Mouse (Mus musculus) lung, adult 2 months (tissue): ENCODE measurements at regions not wholly inside any gene's neighbourhood (a gene's known extent, or its start where the extent isn't known, plus 50 kb on each side); places are given as distances from the start of the nearest gene placed in this dataset.
"Not testable (repeated sequence)": the region's sequence is repeated elsewhere in the genome, so short reads cannot be mapped to it uniquely, and the experiment has no call there.

Source experiments
- DNase-seq: peaks from one replicate; pipeline ENCODE4 v3.0.0; 2022
- H3K4me1 ChIP-seq: fragments of 200-500 bp; 2 replicates; pipeline ENCODE4 v1.6.1; 2011; ENCODE audit warnings: low read length; ENCODE audit not compliant: control insufficient read depth, insufficient read depth
- H3K4me3 ChIP-seq: fragments of 200-500 bp; replicated peaks from 2 replicates; pipeline ENCODE3; 2011; ENCODE audit warnings: low read depth, mild to moderate bottlenecking, control low read depth, low read length; ENCODE audit errors: extremely low read depth
- CTCF ChIP-seq: fragments of 200-500 bp; IDR thresholded peaks from 2 replicates; pipeline ENCODE4 v1.5.1; 2011; ENCODE audit warnings: mild to moderate bottlenecking, low read length, control low read depth; ENCODE audit not compliant: insufficient read depth
- POLR2A ChIP-seq: fragments of 200-500 bp; IDR thresholded peaks from 2 replicates; pipeline ENCODE4 v1.6.1; 2011; ENCODE audit warnings: low read depth, mild to moderate bottlenecking, control low read depth, low read length, borderline replicate concordance; ENCODE audit errors: extremely low read depth
- WGBS: fragments of 180-500 bp; shearing (Covaris S2); methylation state at CpG from one replicate; pipeline ENCODE4 v1.1.7; 2018; 5-methylcytosine and 5-hydroxymethylcytosine counted together

DNA sequence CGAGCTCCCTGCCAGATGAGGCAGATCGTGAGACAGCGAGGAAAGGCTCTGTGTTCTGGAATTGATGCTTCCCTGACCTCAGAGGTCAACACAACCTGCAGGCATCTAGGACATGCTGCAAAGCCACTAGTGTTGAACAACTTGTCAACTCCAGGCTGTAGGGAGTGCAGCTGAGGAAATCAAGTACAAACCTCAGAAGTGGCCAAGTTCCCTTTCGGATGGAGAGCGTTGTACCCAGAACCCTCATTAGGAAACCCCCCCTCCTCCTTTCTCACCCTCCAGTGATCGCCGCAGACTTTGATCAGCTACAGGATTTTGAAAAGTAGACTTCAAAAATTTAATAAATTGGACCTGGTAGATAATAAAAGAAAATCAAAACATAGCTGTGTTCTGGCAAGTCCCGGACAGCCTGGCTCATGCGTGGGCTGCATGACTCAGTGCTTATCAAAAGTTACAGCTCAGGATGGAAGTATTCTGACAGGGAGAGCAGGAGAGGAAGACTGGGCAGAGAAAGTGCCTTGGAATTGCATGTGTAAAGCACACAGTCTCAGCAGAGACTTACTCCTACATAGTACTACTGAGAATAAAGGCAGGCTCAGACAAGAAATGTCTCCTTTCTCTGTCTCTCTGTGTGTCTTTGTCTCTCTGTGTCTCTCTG, 224.2 kb downstream of the Diras2 start:
- no peaks in the 10 kb centered on the region for H3K4me1 ChIP-seq
- TF ChIP-seq CTCF (no peak), POLR2A (no peak)
- H3K4me3 ChIP-seq: no peak overlapping the region
- WGBS: 45% methylated on average over 9 of the region's 9 CpGs
- no peak for DNase-seq

DNA sequence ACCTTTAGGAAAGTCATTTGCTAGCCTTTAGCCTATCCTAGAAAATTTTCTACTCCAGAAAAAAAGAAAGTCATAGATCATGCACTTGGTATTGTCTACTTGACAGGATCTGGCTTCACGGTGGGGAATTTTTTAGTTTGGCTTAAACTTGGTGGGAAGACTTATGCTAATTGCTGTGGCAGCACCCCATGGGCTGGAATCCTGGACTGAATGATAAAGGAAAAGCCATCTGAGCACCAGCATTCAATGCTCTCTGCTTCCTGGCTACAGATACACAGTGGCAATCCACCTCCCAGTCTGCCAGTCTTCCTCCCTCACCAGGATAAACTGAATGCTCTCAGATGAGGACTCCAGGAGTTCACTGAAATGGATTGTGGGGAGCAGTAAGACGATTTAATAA, 220.1 kb downstream of the Diras2 start:
- TF ChIP-seq CTCF: no peak
- no peak for TF ChIP-seq POLR2A
- Histone ChIP-seq H3K4me3 (no peak overlapping the region), H3K4me1 (no peaks in the 10 kb centered on the region)
- WGBS: 44% methylated on average over 2 of the region's 2 CpGs
- no peak for DNase-seq

DNA sequence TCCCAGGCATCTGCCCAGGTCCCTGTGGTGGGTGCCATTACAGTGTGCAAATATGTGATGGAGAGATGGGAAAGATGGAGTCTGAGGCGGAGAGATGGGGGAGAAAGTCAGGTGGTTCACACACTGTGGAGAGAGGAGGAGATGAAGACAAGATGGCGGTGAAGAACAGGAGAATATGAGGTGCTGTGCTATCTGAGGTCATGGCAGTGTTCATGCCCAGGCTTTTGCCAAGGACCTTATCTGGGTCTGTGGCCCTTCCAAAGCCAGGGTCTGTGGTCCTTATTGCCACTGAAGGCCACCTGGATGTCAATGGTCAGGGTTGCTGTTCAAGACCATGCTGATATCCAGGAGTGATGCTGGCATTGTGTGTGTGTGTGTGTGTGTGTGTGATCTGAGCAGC, 212.8 kb downstream of the Diras2 start:
- H3K4me1 ChIP-seq: no peaks in the 10 kb centered on the region
- TF ChIP-seq POLR2A (no peak), CTCF (no peak)
- WGBS: 90% methylated on average over 2 of the region's 2 CpGs
- DNase-seq: no peak
- no peak overlapping the region for H3K4me3 ChIP-seq

DNA sequence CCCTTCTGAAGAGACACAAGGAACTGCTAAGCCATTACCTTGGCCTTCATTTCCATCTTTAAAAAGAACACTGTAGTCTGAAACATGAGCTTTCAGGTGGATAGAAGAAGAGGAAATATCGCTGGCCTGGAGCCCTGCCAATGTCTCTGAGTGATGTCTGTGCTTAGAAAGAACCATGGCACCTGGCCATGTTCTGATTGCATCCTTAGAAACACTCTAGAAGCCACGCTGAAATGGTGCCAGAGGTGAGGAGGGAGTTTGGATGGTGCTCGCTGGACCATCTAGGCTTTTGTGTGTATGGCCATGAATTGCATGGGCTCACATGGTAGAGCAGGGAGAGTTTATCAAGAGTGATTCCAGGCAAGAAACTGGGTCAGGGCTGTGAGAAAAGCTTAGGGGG, 207.4 kb downstream of the Diras2 start:
- TF ChIP-seq CTCF (no peak), POLR2A (no peak)
- no peaks in the 10 kb centered on the region for H3K4me1 ChIP-seq
- WGBS: 32% methylated on average over 3 of the region's 3 CpGs
- DNase-seq: no peak
- no peak overlapping the region for H3K4me3 ChIP-seq

DNA sequence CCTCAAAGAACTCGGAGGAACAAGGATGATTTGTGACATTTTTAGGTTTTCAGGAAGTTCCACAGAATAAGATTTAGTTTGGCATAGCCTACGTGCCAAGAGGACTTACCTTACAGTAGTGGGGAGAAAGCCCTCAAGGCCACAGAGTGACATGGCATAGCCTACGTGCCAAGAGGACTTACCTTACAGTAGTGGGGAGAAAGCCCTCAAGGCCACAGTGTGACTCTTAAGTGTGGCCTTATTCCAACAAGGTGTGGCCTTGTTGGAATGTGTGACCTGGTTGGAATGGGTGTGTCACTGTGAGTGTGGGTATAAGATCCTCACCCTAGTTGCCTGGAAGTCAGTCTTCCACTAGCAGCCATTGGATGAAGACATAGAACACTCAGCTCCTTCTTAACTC, 206.7 kb downstream of the Diras2 start:
- not testable (repeated sequence) for DNase-seq, H3K4me3 ChIP-seq, H3K4me1 ChIP-seq
- WGBS: 55% methylated on average over 3 of the region's 3 CpGs

DNA sequence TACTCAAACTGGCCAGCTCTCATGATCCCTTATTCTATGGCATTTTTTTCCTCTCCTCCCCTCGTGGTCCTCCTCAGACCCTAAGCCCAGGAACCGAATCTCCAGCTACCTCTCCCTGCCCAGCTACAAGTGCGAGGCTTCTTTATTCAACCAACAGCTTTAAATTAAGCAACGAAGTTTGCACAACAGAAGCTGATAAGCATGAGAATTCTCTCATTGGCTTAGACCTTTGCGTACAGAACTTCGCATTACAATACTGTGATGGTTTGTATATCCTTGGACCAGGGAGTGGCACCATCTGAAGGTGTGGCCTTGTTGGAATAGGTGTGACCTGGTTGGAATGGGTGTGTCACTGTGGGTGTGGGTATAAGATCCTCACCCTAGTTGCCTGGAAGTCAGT, 205.4 kb downstream of the Diras2 start:
- DNase-seq, H3K4me1 ChIP-seq, H3K4me3 ChIP-seq: not testable (repeated sequence)
- WGBS: 74% methylated on average over 6 of the region's 6 CpGs

DNA sequence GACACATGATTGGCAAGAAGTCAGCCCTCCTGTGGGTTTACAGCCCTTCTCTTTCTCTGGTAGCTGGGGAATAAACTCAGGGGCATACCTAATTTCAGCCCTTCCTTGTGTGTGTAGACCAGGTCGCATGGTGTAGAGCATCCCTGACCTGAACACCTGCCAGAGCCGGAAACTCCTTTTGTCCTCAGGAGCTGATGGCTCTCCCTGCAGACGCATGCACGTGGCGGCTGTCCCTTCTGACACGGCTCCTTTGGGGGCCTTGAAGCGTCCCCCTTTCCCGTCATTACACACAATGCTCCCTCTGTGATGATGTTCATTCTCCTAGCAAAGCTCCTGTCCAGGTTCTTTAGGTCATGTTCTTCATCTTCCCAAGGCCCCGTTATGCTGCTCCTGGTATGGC, 203.3 kb downstream of the Diras2 start:
- no peak for DNase-seq
- Histone ChIP-seq H3K4me1 (no peaks in the 10 kb centered on the region), H3K4me3 (no peak overlapping the region)
- 87% methylated on average over 9 of the region's 9 CpGs for WGBS
- no peak for TF ChIP-seq CTCF
- TF ChIP-seq POLR2A: no peak

DNA sequence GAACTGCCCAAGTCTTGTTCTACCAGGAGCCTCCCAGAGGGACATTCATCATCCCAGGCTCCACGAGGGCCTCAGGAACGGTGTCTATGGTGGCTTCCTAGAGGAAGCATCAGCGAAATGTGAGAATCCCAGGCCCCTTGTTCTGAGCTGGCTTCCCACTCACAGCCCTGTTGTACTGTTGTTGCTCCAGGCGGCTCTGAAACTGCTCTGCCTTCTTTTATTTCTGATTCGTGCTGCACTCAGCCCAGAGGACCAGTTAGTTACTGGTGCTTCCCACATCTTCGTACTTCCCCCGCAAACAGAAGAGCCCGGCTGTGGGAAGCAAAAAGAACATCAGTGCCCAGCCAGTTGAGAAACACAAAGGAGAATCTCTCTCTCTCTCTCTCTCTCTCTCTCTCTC, 202.3 kb downstream of the Diras2 start:
- WGBS: 68% methylated on average over 8 of the region's 8 CpGs
- H3K4me1 ChIP-seq: no peaks in the 10 kb centered on the region
- no peak for TF ChIP-seq CTCF
- no peak for TF ChIP-seq POLR2A
- DNase-seq: no peak
- no peak overlapping the region for H3K4me3 ChIP-seq

DNA sequence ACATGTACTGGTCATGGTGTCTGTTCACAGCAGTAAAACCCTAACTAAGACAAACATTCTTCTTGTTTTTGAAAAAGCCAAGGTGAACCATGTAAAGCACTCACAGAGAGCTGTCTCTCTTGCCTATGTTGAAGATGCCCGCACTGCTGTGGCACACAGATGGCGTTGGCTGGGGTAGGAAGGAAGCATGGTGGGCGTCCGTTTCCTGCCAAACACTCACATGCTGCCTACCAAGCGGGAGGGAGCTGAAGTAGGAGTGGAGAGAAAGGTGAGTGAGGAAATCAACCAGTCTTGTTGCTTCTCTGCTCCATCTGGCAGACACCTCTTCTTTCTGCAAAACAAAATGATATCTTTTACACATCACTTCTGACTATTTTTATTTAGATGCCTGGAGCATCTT, 200.0 kb downstream of the Diras2 start:
- Histone ChIP-seq H3K4me1 (no peaks in the 10 kb centered on the region), H3K4me3 (no peak overlapping the region)
- no peak for DNase-seq
- no peak for TF ChIP-seq CTCF
- TF ChIP-seq POLR2A: no peak
- WGBS: 60% methylated on average over 5 of the region's 5 CpGs

DNA sequence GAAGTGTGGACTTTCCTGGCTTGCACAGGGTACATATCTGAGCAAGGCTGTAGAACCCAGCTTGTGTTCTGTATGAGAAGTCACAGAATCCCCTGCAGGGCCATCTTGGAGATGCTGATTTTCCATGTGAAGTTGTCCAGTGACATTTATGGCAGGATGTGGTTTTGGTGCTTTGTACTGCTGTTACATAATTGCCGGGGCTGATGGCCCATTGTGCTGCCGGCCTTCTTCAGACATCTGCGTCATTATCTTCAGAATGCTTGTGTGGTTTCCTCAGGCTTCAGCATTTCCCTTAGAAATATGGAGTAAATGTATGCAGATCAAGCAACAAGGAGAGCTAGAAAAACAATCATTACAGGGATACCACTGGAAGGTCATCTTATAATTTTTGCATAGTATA, 196.1 kb downstream of the Diras2 start:
- Histone ChIP-seq H3K4me1 (no peaks in the 10 kb centered on the region), H3K4me3 (no peak overlapping the region)
- WGBS: 83% methylated on average over 3 of the region's 3 CpGs
- DNase-seq: no peak
- TF ChIP-seq CTCF (no peak), POLR2A (no peak)

DNA sequence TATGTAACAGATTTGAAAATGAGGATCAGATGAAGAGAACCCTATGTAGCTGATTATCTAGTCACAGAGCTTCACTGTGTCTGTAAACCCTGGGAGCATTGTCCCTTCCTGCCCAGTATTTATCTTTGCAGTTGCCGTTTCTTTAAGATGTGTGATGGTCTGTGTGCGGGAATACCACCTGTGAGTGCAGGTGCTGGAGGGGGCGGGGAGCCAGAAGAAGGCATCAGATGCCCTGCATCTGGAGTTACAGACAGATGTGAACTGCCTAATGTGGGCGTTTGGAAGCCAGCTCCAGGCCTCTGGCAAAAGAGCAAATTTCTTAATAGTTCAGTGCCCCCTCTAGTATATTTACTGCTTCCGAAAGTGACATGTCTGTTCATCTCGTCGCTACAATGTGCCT, 193.1 kb downstream of the Diras2 start:
- TF ChIP-seq POLR2A (no peak), CTCF (no peak)
- Histone ChIP-seq H3K4me3 (no peak overlapping the region), H3K4me1 (no peaks in the 10 kb centered on the region)
- whole genome bisulfite sequencing: 63% methylated on average over 7 of the region's 7 CpGs
- no peak for DNase-seq
